9 mouse cellular contexts compared by ENCODE assay signal in genomic region chr7:125933356-125934244, GRCm38 (mm10).
DNase-seq lines count a peak whose midpoint lies in the region; ATAC-seq and TF ChIP-seq lines count a peak whose summit lies in the region.
"Had no signal": no experiment of that assay in that cellular context is flagged by ENCODE, and none has a peak within 500 bp of the region (broad histone marks: within the 10 kb centered on the region; RNA-seq: fewer than 3 reads in every experiment).

No protein-coding gene starts in this region.

- TF ChIP-seq CTCF in cerebellum, adult 2 months (IDR thresholded peaks at IDR 0.05; ENCODE audit: borderline replicate concordance, insufficient read depth, low read depth, low read length) = no peak

- no peak for TF ChIP-seq POLR2A in cerebellum, adult 2 months (IDR thresholded peaks at IDR 0.05; ENCODE audit: borderline replicate concordance, insufficient read depth, low read length)

- no peak overlapping the region for H3K9ac ChIP-seq in forebrain, embryonic 14.5 days (ENCODE audit: low read length)
- 0 out of 2 replicates have a peak overlapping the region, but pooled peaks have one; percentile 3 for H3K9ac ChIP-seq in forebrain, embryonic 16.5 days (replicated peaks; ENCODE audit: low read depth, low read length)
- H3K9ac ChIP-seq in hindbrain, embryonic 13.5 days = no peak overlapping the region
- 0 out of 2 replicates have a peak overlapping the region, but pooled peaks have one; percentile 13 for H3K9ac ChIP-seq in neural tube, embryonic 13.5 days

- peaks cover 34% of the 10 kb centered on the region for H3K27me3 ChIP-seq in forebrain, embryonic 10.5 days (ENCODE audit: poor library complexity, severe bottlenecking)
- H3K27me3 ChIP-seq in forebrain, embryonic 14.5 days (replicated peaks; ENCODE audit: control insufficient read depth, insufficient read depth, low read length) = no peaks in the 10 kb centered on the region
- no peaks in the 10 kb centered on the region for H3K27me3 ChIP-seq in forebrain, embryonic 16.5 days (replicated peaks; ENCODE audit: control insufficient read depth, insufficient read depth, low read length)
- H3K27me3 ChIP-seq in hindbrain, embryonic 13.5 days = 0 out of 2 replicates have a peak, but pooled peaks cover 3% of the 10 kb centered on the region
- H3K27me3 ChIP-seq in neural tube, embryonic 13.5 days = no peaks in the 10 kb centered on the region
- H3K27me3 ChIP-seq in cerebellum, adult 2 months (ENCODE audit: control insufficient read depth, insufficient read depth, low read length) = no peaks in the 10 kb centered on the region

- peak overlapping the region; percentile 45 for H3K27ac ChIP-seq in forebrain, embryonic 10.5 days
- no peak overlapping the region for H3K27ac ChIP-seq in forebrain, embryonic 14.5 days (ENCODE audit: low read depth, low read length)
- H3K27ac ChIP-seq in forebrain, embryonic 16.5 days (ENCODE audit: low read length) = no peak overlapping the region
- H3K27ac ChIP-seq in hindbrain, embryonic 13.5 days = peak overlapping the region; percentile 58
- H3K27ac ChIP-seq in neural tube, embryonic 13.5 days (replicated peaks) = peak overlapping the region; percentile 63; the same call in 1 of the 2 replicates
- no peak overlapping the region for H3K27ac ChIP-seq in cerebellum, adult 2 months (ENCODE audit: insufficient read depth, low read length)
- H3K27ac ChIP-seq: kidney, postnatal 0 days had no signal

- ATAC-seq in forebrain, embryonic 14.5 days = no peak
- no peak; the same call in 1 of the 2 replicates for ATAC-seq in forebrain, embryonic 16.5 days
- no peak for ATAC-seq in hindbrain, embryonic 13.5 days (ENCODE audit: low FRiP score)
- no peak for ATAC-seq in neural tube, embryonic 13.5 days (ENCODE audit: low read depth)
- no peak for ATAC-seq in erythroid progenitor cell, adult 5-6 weeks (replicated peaks; ENCODE audit: low FRiP score, poor library complexity, severe bottlenecking)

- DNase-seq in forebrain, embryonic 10.5 days (ENCODE audit: extremely low spot score, low spot score) = no peak
- no peak for DNase-seq in forebrain, embryonic 14.5 days (ENCODE audit: low spot score)
- DNase-seq in cerebellum, adult 2 months = no peak
- no peak for DNase-seq in c-Kit-positive CD71-positive TER-119-positive erythroid progenitor cells, embryonic 14.5 days (ENCODE audit: low spot score)

- 21% methylated on average over 16 of the region's 16 CpGs for WGBS in forebrain, embryonic 10.5 days
- WGBS in forebrain, embryonic 14.5 days = 14% methylated on average over 16 of the region's 16 CpGs
- 10% methylated on average over 16 of the region's 16 CpGs for WGBS in forebrain, embryonic 16.5 days
- WGBS in hindbrain, embryonic 13.5 days = 29% methylated on average over 16 of the region's 16 CpGs
- 26% methylated on average over 16 of the region's 16 CpGs for WGBS in neural tube, embryonic 13.5 days
- 46% methylated on average over 16 of the region's 16 CpGs for WGBS in cerebellum, adult 2 months

- no peaks in the 10 kb centered on the region for H3K9me3 ChIP-seq in forebrain, embryonic 10.5 days
- H3K9me3 ChIP-seq in forebrain, embryonic 14.5 days (replicated peaks; ENCODE audit: control insufficient read depth, low read length) = no peaks in the 10 kb centered on the region
- no peaks in the 10 kb centered on the region for H3K9me3 ChIP-seq in forebrain, embryonic 16.5 days (ENCODE audit: control insufficient read depth, low read length)
- no peaks in the 10 kb centered on the region for H3K9me3 ChIP-seq in hindbrain, embryonic 13.5 days
- no peaks in the 10 kb centered on the region for H3K9me3 ChIP-seq in neural tube, embryonic 13.5 days

- peaks cover 22% of the 10 kb centered on the region for H3K4me1 ChIP-seq in forebrain, embryonic 10.5 days
- peaks cover 13% of the 10 kb centered on the region for H3K4me1 ChIP-seq in forebrain, embryonic 14.5 days (ENCODE audit: control insufficient read depth, insufficient read depth, low read length)
- peaks cover 16% of the 10 kb centered on the region for H3K4me1 ChIP-seq in forebrain, embryonic 16.5 days (replicated peaks; ENCODE audit: control insufficient read depth, insufficient read depth, low read length)
- H3K4me1 ChIP-seq in hindbrain, embryonic 13.5 days (replicated peaks) = peaks cover 43% of the 10 kb centered on the region
- peaks cover 48% of the 10 kb centered on the region for H3K4me1 ChIP-seq in neural tube, embryonic 13.5 days (replicated peaks)
- H3K4me1 ChIP-seq in cerebellum, adult 2 months (ENCODE audit: control insufficient read depth, insufficient read depth, low read length) = no peaks in the 10 kb centered on the region

- no peak overlapping the region for H3K4me2 ChIP-seq in forebrain, embryonic 14.5 days (ENCODE audit: low read length)
- H3K4me2 ChIP-seq in forebrain, embryonic 16.5 days (ENCODE audit: low read length) = no peak overlapping the region
- H3K4me2 ChIP-seq in hindbrain, embryonic 13.5 days = no peak overlapping the region
- H3K4me2 ChIP-seq in neural tube, embryonic 13.5 days = no peak overlapping the region; the same call in 1 of the 2 replicates

- H3K4me3 ChIP-seq in forebrain, embryonic 10.5 days = peak overlapping the region; percentile 5; the same call in 1 of the 2 replicates
- no peak overlapping the region for H3K4me3 ChIP-seq in forebrain, embryonic 14.5 days (ENCODE audit: low read depth, low read length)
- no peak overlapping the region for H3K4me3 ChIP-seq in forebrain, embryonic 16.5 days (replicated peaks; ENCODE audit: low read length)
- no peak overlapping the region for H3K4me3 ChIP-seq in hindbrain, embryonic 13.5 days
- no peak overlapping the region for H3K4me3 ChIP-seq in neural tube, embryonic 13.5 days
- no peak overlapping the region for H3K4me3 ChIP-seq in cerebellum, adult 2 months (replicated peaks; ENCODE audit: insufficient read depth, low read depth, low read length)

- H3K36me3 ChIP-seq in forebrain, embryonic 10.5 days (replicated peaks) = no peaks in the 10 kb centered on the region
- no peaks in the 10 kb centered on the region for H3K36me3 ChIP-seq in forebrain, embryonic 14.5 days (ENCODE audit: control insufficient read depth, insufficient read depth, low read length)
- no peaks in the 10 kb centered on the region for H3K36me3 ChIP-seq in forebrain, embryonic 16.5 days (ENCODE audit: control insufficient read depth, insufficient read depth)
- H3K36me3 ChIP-seq in hindbrain, embryonic 13.5 days = no peaks in the 10 kb centered on the region
- no peaks in the 10 kb centered on the region for H3K36me3 ChIP-seq in neural tube, embryonic 13.5 days

Comparison
In these comparisons a context has a peak if more than half of its experiments do, and no peak if none do; other contexts are left out.
1. H3K27ac ChIP-seq: peak in forebrain, embryonic 10.5 days (single experiment), hindbrain, embryonic 13.5 days (single experiment) and neural tube, embryonic 13.5 days (single experiment); none in forebrain, embryonic 14.5 days (single experiment), forebrain, embryonic 16.5 days (single experiment) and cerebellum, adult 2 months (single experiment).
2. H3K9ac ChIP-seq: peak in forebrain, embryonic 16.5 days (single experiment) and neural tube, embryonic 13.5 days (single experiment); none in forebrain, embryonic 14.5 days (single experiment) and hindbrain, embryonic 13.5 days (single experiment).